Mouse (Mus musculus) cortical plate, adult 2 months (tissue): ENCODE results near the gene Abtb1.

Experiments used
- CTCF ChIP-seq: fragments of 200-500 bp; IDR thresholded peaks from 2 replicates; pipeline ENCODE4 v1.5.1; 2011; ENCODE audit warnings: mild to moderate bottlenecking, control low read depth, low read length; ENCODE audit not compliant: insufficient read depth; ENCODE audit errors: extremely low read depth
- POLR2A ChIP-seq: fragments of 200-500 bp; IDR thresholded peaks from 2 replicates; pipeline ENCODE4 v1.6.1; 2011; ENCODE audit warnings: mild to moderate bottlenecking, low read length, control low read depth; ENCODE audit not compliant: insufficient read depth; ENCODE audit errors: extremely low read depth

DNA sequence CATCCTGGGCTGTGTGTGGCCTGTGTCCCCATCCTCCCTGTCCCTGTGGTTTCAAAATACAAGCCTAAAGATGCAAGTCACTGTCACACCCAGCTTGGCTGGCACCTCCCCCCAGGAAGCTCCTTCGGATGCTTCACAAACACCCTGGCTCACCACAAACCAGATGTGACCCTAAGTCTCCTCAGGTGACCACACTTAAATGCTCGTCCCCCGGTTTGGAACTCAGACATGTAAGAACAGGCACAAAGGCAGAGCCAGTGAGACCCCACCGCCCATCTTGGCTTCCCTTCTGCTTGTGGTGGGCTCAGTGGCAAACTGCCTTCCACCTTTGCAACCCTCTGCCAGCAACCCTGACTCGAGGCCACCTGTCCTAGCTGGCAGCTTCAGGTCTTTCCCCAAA, 6.7 kb downstream of the Abtb1 start:
- TF ChIP-seq CTCF (no peak), POLR2A (no peak)
